Mouse (Mus musculus) small intestine, adult 2 months (tissue): Measurements from ENCODE around the gene Reps1.
"Not testable (repeated sequence)": the region's sequence is repeated elsewhere in the genome, so short reads cannot be mapped to it uniquely, and the experiment has no call there.

Source experiments
- CTCF ChIP-seq: fragments of 200-500 bp; IDR thresholded peaks from 2 replicates; pipeline ENCODE4 v1.5.1; 2012; ENCODE audit warnings: low read depth, mild to moderate bottlenecking, control low read depth, inconsistent platforms, low read length, moderate library complexity, mixed read lengths; ENCODE audit not compliant: insufficient replicate concordance, insufficient read length; ENCODE audit errors: extremely low read depth
- POLR2A ChIP-seq: fragments of 200-500 bp; IDR thresholded peaks from 2 replicates; pipeline ENCODE4 v1.6.1; 2012; ENCODE audit warnings: low read depth, mild to moderate bottlenecking, control low read depth, inconsistent platforms, low read length, moderate library complexity

DNA sequence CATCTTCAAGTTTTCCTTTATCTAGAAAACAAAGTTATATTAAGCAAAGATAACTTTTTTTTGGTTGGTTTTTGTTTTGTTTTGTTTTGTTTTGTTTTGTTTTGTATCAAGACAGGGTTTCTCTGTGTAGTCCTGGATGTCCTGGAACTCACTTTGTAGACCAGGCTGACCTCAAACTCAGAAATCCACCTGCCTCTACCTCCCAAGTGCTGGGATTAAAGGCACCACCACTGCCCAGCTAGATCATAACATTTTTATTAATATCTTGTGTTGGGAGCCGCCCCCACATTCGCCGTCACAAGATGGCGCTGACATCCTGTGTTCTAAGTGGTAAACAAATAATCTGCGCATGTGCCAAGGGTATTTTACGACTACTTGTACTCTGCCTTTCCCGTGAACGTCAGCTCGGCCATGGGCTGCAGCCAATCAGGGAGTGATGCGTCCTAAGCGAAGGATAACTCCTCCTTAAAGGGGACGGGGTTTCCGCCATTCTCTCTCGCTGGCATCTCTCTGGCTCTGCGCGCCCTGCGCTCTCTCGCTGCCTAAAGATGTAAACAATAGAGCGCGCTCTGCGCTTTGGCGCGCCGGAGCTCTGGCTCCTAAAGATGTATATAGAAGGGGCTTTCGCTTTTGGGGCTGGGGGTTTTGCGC is 83.3 kb downstream of the Reps1 start:
- not testable (repeated sequence) for TF ChIP-seq CTCF, POLR2A
